Mouse (Mus musculus): ENCODE data around the gene Col12a1.

Gene Col12a1

GRCm38 (mm10) chr9:79600237-79600570 is 118.4 kb downstream of the Col12a1 start:
- no peak for DNase-seq

- DNase-seq = no peak
Measured at GRCm38 (mm10) chr9:79599395-79600236, 119.0 kb downstream of the Col12a1 start.

- DNase-seq = no peak
Measured at GRCm38 (mm10) chr9:79598578-79598977, 120.1 kb downstream of the Col12a1 start.

GRCm38 (mm10) chr9:79586415-79587195 is 132.0 kb downstream of the Col12a1 start:
- no peak for DNase-seq

GRCm38 (mm10) chr9:79566838-79567237 is 151.8 kb downstream of the Col12a1 start:
- DNase-seq = no peak

- no peak for DNase-seq
Measured at GRCm38 (mm10) chr9:79553297-79553696, 165.3 kb downstream of the Col12a1 start.

Data from lung, postnatal 14 days (tissue).